Mouse (Mus musculus) urinary bladder, postnatal 14 days (tissue): ENCODE measurements around the gene Pdhx.

Source experiments
- DNase-seq: peaks from one replicate; pipeline ENCODE4 v3.0.0; 2021; ENCODE audit warnings: low spot score

The Pdhx gene

DNA sequence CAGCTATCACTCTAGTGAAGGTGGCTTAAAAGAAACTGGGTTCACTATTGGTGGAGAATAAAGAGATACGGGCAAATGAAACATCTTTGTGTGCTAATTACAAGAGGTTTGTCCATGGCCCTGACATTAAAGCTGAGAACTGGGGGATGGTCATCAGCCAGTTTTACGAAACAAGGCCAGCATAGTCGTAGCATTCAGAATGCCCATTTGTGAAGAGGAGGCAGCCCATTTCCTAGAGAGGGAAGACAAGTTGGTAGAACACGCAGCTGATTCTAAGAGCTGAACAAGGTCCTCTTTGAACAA lies 85.7 kb downstream of the Pdhx start:
- DNase-seq, result no peak

DNA sequence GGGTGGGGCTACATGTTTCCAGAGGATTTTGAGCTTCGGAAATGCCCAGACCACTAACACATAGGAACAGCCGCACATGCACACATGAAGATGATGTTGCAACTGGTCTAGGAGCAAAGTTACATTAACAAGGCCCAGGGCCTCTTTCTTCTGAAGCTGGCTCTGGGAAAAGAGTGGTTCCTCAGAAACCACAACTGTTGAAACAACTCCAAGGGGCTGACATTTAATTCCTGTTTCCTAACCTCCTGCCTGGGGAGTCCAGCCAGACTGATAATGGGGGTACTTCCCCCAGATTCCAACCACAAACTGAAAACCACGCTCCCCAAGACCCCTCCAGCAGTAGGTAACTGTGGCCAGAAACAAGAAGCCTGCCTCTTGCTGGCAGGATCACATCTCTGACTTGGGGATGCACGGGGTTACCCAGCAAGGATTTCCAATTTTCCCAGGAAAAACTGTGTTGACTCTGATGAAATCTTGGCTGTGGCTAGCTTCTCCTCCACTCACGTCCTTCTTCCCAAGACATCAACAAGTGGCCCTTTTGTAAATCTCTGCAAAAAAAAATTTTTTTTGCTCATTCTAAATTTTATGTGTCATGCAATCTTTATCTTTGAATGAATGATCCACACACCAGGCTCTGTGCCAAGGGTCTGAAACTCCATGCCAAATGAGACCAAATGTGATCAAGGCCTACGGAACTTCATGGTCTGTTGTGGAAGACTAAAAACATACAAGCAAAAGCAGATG lies 86.2 kb downstream of the Pdhx start:
- DNase-seq, result no peak

DNA sequence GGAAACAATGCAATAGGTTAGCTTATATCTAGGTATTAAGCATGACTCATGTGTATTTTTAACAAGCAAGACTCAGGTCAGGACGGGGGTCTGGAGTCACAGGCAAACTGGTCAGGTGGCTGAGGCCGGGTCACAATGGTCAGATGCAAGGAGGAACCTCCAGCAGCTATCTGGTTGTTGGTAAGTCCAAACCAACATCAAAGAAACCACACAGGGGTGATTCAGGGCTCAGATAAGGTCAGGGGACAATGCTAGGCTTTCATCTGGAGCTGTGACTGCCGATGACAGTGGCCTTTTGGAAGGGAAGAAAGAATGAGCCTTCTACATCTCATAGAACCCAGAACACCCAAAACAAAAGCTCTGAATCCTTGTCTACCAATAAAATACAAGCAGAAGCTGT lies 86.9 kb downstream of the Pdhx start:
- no peak for DNase-seq

- no peak for DNase-seq
These were observed 90.5 kb downstream of the Pdhx start for GRCm38 (mm10) chr2:102982822-102983221.

GRCm38 (mm10) chr2:102981446-102982314 lies 91.6 kb downstream of the Pdhx start:
- DNase-seq, result no peak

DNA sequence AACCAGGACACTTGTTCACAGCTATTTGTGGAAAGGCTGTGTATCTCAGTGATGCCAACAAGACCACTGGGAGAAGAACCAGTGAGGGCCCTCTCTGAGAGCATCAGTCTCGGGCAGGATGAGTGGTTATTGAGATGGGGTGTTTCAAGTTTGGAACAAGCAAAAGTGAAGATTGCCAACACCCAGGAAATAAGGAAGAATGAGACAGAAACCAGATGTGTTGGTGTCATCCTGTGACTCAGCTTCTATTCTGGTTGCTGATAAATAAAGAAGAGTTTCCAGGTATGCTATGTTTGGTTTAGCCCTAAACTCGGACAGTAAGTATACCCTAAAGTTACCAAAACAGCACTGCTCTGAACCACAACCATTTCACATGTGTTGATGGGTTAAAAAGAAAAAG lies 92.4 kb downstream of the Pdhx start:
- no peak for DNase-seq

- DNase-seq, result no peak
These were observed 93.8 kb downstream of the Pdhx start for GRCm38 (mm10) chr2:102979519-102979918.

GRCm38 (mm10) chr2:102979112-102979511 lies 94.2 kb downstream of the Pdhx start:
- DNase-seq, result no peak

DNA sequence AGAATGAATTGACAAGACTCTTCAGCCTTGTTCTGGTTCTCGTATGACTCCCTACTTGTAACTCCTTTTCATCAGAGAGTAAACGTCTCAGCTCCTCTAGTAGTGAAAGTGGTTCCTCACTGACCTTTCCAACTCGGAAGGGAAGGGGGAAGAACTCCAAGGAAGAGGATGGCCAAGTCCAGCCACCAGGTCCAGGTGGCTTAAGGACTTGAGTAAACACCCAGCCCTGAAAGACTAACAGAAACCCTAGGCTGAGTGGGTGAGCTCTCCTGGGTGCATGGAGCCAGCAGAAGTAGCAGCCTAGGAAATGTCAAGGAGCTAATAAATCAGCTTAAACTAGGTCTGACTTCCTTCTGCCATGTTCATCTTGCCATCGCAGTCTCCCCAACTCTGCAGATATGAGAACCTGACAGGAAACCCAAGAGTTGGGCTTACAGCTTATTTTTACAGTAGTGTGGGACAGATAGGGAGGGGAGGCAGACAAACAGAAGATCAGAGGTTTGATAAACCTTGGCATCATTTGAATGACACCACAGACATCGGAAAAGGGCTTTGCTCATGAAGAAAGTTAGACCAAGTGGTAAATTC lies 97.9 kb downstream of the Pdhx start:
- DNase-seq, result no peak

DNA sequence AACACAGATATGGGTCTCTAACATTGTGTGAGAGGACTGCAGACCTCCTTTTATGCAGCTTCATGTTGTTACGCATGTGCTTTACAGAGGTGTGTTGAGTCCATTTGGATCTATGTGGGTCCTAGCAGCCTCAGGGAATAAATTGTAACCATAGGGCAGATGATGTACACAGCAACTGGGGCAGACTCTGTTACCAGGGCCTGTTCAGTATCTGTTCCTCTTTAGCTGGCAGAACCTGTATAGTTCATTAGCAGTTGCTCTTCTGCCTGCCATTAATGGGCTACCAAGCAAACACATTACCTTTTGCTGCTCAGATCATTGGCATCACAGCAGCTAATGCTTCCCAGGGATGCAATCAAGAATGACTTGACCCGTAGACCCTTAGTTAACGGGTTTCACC lies 100.2 kb downstream of the Pdhx start:
- DNase-seq, result no peak

- DNase-seq, result no peak
These were observed 100.7 kb downstream of the Pdhx start for GRCm38 (mm10) chr2:102972575-102972974.

DNA sequence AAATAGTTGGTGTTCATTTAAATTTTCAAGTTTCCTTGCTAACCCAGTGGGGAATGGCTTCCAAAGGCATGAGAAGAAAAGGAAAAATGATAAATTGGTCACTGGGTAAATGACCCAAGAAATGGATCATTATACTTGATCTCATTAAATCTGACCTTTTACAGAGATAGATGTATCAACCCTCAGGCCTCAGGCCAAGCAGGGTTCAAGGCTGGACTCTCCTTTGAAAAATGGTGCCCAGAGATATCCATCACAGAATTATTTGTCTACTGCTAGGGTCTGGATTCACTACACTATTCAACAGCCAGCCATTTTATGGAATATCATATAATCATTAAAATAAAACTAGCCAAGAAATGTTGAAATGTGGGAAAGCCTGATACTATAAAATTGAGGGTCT lies 101.4 kb downstream of the Pdhx start:
- no peak for DNase-seq
